Mouse (Mus musculus) lung, embryonic 14.5 days (tissue): ENCODE results near the gene Olfr589. TPM values are rescaled to one million over a fixed set of nuclear protein-coding genes. Genes with fewer than 3 reads are reported as not detected.
"Not testable (repeated sequence)": the region's sequence is repeated elsewhere in the genome, so short reads cannot be mapped to it uniquely, and the experiment has no call there.

Source experiments
- ATAC-seq: fragments of 200-750 bp; cut with Nextera tagmentation; 2 replicates; pipeline ENCODE4 v1.8.0; 2017; ENCODE audit warnings: mild to moderate bottlenecking, moderate TSS enrichment, moderate library complexity; ENCODE audit not compliant: insufficient read depth
- DNase-seq: peaks from one replicate; pipeline ENCODE4 v3.0.0-alpha.2; 2015
- H3K27ac ChIP-seq: fragments of 300-500 bp; sonication (generic); 2 replicates; pipeline ENCODE4 v1.5.1; 2014; ENCODE audit warnings: low read depth, mild to moderate bottlenecking, moderate library complexity
- H3K27me3 ChIP-seq: fragments of 300-500 bp; sonication (generic); 2 replicates; pipeline ENCODE4 v1.6.1; 2014; ENCODE audit warnings: low read length, control low read depth; ENCODE audit not compliant: insufficient read depth
- H3K36me3 ChIP-seq: fragments of 300-500 bp; sonication (generic); 2 replicates; pipeline ENCODE4 v1.6.1; 2014; ENCODE audit warnings: control low read depth; ENCODE audit not compliant: insufficient read depth
- H3K4me1 ChIP-seq: fragments of 300-500 bp; sonication (generic); 2 replicates; pipeline ENCODE4 v1.6.1; 2014; ENCODE audit warnings: antibody characterized with exemption, control low read depth; ENCODE audit not compliant: insufficient read depth
- H3K4me2 ChIP-seq: fragments of 300-500 bp; sonication (generic); 2 replicates; pipeline ENCODE4 v1.6.1; 2014; ENCODE audit warnings: mild to moderate bottlenecking
- H3K4me3 ChIP-seq: fragments of 300-500 bp; sonication (generic); 2 replicates; pipeline ENCODE4 v1.5.1; 2014; ENCODE audit warnings: low read depth, low read length
- H3K9ac ChIP-seq: fragments of 300-500 bp; sonication (generic); 2 replicates; pipeline ENCODE4 v1.6.1; 2014
- H3K9me3 ChIP-seq: fragments of 300-500 bp; sonication (generic); 2 replicates; pipeline ENCODE4 v1.6.1; 2016; ENCODE audit warnings: low read depth, low read length, control low read depth
- CTCF ChIP-seq: IDR thresholded peaks from 2 replicates; pipeline ENCODE4 v1.5.1; 2016; ENCODE audit warnings: antibody characterized with exemption, low read depth
- WGBS: fragments of 180-500 bp; shearing (Covaris S2); extraction: QIAGEN DNeasy Blood & Tissue Kit; methylation state at CpG from one replicate; pipeline ENCODE4 v1.1.7; 2014; 5-methylcytosine and 5-hydroxymethylcytosine counted together
- polyA plus RNA-seq: library from polyadenylated mRNA; unstranded; fragments of >200 nt; fragmentation: Nextera tagmentation; extraction: Ambion mirVana; gene quantifications from 2 replicates; pipeline ENCODE4 v1.2.1, GENCODE M21; 2014

Gene Olfr589
- not detected in 2 replicates for polyA plus RNA-seq

DNA sequence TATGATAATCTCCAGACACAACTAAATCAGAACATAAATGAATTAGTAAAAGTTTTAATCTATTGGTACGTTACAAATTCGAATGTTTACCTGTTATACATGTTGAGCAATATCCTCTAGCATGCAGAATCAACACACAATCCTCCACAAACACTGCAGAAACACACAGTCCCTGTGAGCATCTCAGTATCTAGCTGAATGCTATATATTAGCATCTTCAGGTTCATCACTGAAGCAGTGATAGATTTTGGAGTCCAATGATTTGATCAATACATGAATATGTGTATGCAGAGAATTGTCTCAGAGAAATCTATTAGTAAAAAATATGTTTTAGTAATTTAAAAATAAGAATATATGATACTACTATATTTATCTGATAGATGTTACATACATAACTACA, at the start of gene Olfr589:
Olfr589 (minus strand) TSS at position 101 of the 400 bp plus-strand sequence.
- no peak within 1 kb of the TSS for H3K9ac ChIP-seq
- H3K4me1 ChIP-seq: no peaks in the 10 kb centered on the region
- ATAC-seq: no peak

DNA sequence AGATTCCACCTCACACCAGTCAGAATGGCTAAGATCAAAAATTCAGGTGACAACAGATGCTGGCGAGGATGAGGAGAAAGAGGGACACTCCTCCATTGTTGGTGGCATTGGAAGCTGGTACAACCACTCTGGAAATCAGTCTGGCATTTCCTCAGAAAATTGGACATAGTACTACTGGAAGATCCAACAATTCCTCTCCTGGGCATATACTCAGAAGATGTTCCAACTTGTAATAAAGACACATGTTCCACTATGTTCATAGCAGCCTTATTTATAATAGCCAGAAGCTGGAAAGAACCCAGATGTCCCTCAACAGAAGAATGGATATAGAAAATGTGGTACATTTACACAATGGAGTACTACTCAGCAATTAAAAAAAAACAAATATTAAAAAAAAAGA, 28.3 kb upstream of the Olfr589 start, which contains the start of gene Olfr592:
Olfr592 (plus strand) TSS at position 301 of the 400 bp plus-strand sequence.
- ATAC-seq, H3K9me3 ChIP-seq, H3K27ac ChIP-seq, H3K36me3 ChIP-seq, H3K4me1 ChIP-seq, H3K27me3 ChIP-seq, H3K4me2 ChIP-seq, H3K9ac ChIP-seq, DNase-seq, H3K4me3 ChIP-seq: not testable (repeated sequence)
- 72% methylated on average over 1 of the region's 1 CpGs for WGBS

More for the DNA sequence above, at the start of gene Olfr589:
- Histone ChIP-seq H3K4me3 (no peak within 1 kb of the TSS), H3K27ac (no peak within 1 kb of the TSS), H3K36me3 (no peaks in the 10 kb centered on the region), H3K27me3 (no peaks in the 10 kb centered on the region), H3K9me3 (no peaks in the 10 kb centered on the region), H3K4me2 (no peak within 1 kb of the TSS)
- WGBS: 45% methylated on average over 2 of the region's 2 CpGs
- TF ChIP-seq CTCF: no peak
- DNase-seq: no peak

GRCm38 (mm10) chr7:103178240-103178639, 22.1 kb upstream of the Olfr589 start, which contains the start of gene Olfr591:
Gene Olfr591 (minus strand): TSS chr7:103178340.
- DNase-seq (no peak), ATAC-seq (no peak)
- no peak within 1 kb of the TSS for H3K4me3 ChIP-seq
- no peaks in the 10 kb centered on the region for H3K27me3 ChIP-seq
- H3K27ac ChIP-seq: no peak within 1 kb of the TSS
- no peak for TF ChIP-seq CTCF
- no peaks in the 10 kb centered on the region for H3K9me3 ChIP-seq
- no peaks in the 10 kb centered on the region for H3K36me3 ChIP-seq
- no peak within 1 kb of the TSS for H3K9ac ChIP-seq
- no peaks in the 10 kb centered on the region for H3K4me1 ChIP-seq
- WGBS: 68% methylated on average over 1 of the region's 1 CpGs
- H3K4me2 ChIP-seq: no peak within 1 kb of the TSS

GRCm38 (mm10) chr7:103169697-103170096, 13.5 kb upstream of the Olfr589 start:
- Histone ChIP-seq H3K9ac (no peak overlapping the region), H3K36me3 (no peaks in the 10 kb centered on the region), H3K4me2 (no peak overlapping the region), H3K4me3 (no peak overlapping the region), H3K9me3 (no peaks in the 10 kb centered on the region), H3K27ac (no peak overlapping the region), H3K4me1 (no peaks in the 10 kb centered on the region), H3K27me3 (no peaks in the 10 kb centered on the region)
- no peak for ATAC-seq
- TF ChIP-seq CTCF: no peak
- DNase-seq: no peak
- WGBS: 68% methylated on average over 5 of the region's 5 CpGs

DNA sequence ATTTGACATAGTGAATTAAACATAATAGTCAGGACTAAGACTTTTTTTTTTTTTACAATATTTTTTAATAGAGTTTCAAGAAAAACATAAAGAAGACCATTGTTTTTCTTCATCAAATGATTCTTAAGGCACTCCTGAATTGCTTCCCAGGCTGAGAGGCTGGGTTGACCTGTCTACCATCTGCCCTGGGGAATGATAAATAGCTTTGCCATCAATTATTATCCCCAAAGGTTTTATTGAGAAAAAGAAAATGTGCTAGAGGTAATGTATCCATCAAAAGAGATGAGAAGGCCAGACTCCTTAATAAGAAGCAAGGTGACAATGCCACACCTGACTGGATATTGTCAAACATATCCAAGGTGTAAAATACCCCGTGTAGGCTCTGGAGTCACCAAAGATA, 15.6 kb downstream of the Olfr589 start, which contains the start of gene Olfr588-ps1:
Olfr588-ps1 (plus strand) TSS at position 301 of the 400 bp plus-strand sequence.
- no peaks in the 10 kb centered on the region for H3K36me3 ChIP-seq
- no peaks in the 10 kb centered on the region for H3K9me3 ChIP-seq
- no peaks in the 10 kb centered on the region for H3K4me1 ChIP-seq
- H3K27ac ChIP-seq: no peak within 1 kb of the TSS
- WGBS: 88% methylated on average over 1 of the region's 1 CpGs
- no peak for DNase-seq
- no peak within 1 kb of the TSS for H3K4me3 ChIP-seq
- no peak for TF ChIP-seq CTCF
- no peak for ATAC-seq
- no peak within 1 kb of the TSS for H3K9ac ChIP-seq
- H3K4me2 ChIP-seq: no peak within 1 kb of the TSS
- no peaks in the 10 kb centered on the region for H3K27me3 ChIP-seq

GRCm38 (mm10) chr7:103125538-103125937, 30.6 kb downstream of the Olfr589 start, which contains the start of gene Olfr586:
Gene Olfr586 (minus strand): TSS chr7:103125638.
- DNase-seq (no peak), ATAC-seq (no peak)
- H3K9me3 ChIP-seq: no peaks in the 10 kb centered on the region
- H3K27ac ChIP-seq: no peak within 1 kb of the TSS
- H3K4me3 ChIP-seq: no peak within 1 kb of the TSS
- no peaks in the 10 kb centered on the region for H3K36me3 ChIP-seq
- WGBS: 91% methylated on average over 3 of the region's 3 CpGs
- TF ChIP-seq CTCF: no peak
- no peak within 1 kb of the TSS for H3K9ac ChIP-seq
- H3K27me3 ChIP-seq: no peaks in the 10 kb centered on the region
- no peak within 1 kb of the TSS for H3K4me2 ChIP-seq
- no peaks in the 10 kb centered on the region for H3K4me1 ChIP-seq

- TF ChIP-seq CTCF: peak; percentile 40
- Histone ChIP-seq H3K27ac (no peak overlapping the region), H3K4me2 (no peak overlapping the region), H3K9ac (no peak overlapping the region), H3K9me3 (no peaks in the 10 kb centered on the region), H3K4me1 (no peaks in the 10 kb centered on the region), H3K36me3 (no peaks in the 10 kb centered on the region), H3K4me3 (no peak overlapping the region), H3K27me3 (no peaks in the 10 kb centered on the region)
- DNase-seq: peak; percentile 30
- no peak for ATAC-seq
- WGBS: 46% methylated on average over 3 of the region's 3 CpGs
These were observed 36.8 kb downstream of the Olfr589 start for GRCm38 (mm10) chr7:103119406-103119805.

Other genes starting within 250 kb of the Olfr589 start
- gene Olfr571, start 238.8 kb downstream of the Olfr589 start, polyA plus RNA-seq: not detected in 2 replicates
- gene Olfr572, start 231.9 kb downstream of the Olfr589 start, polyA plus RNA-seq: not detected in 2 replicates
- gene Olfr573-ps1, start 213.8 kb downstream of the Olfr589 start, polyA plus RNA-seq: not detected in 2 replicates
- gene Olfr574, start 207.9 kb downstream of the Olfr589 start, polyA plus RNA-seq: not detected in 2 replicates
- not detected in 2 replicates for gene Olfr575, start 197.6 kb downstream of the Olfr589 start, polyA plus RNA-seq
- gene Olfr576, start 193.7 kb downstream of the Olfr589 start, polyA plus RNA-seq: not detected in 2 replicates
- gene Olfr577, start 180.4 kb downstream of the Olfr589 start, polyA plus RNA-seq: not detected in 2 replicates
- gene Olfr578, start 167.0 kb downstream of the Olfr589 start, polyA plus RNA-seq: not detected in 2 replicates
- not detected in 2 replicates for gene Olfr582, start 118.3 kb downstream of the Olfr589 start, polyA plus RNA-seq
- not detected in 2 replicates for gene Olfr583, start 105.1 kb downstream of the Olfr589 start, polyA plus RNA-seq
- gene Olfr584, start 74.5 kb downstream of the Olfr589 start, polyA plus RNA-seq: not detected in 2 replicates
- gene Olfr585, start 58.6 kb downstream of the Olfr589 start, polyA plus RNA-seq: not detected in 2 replicates
- gene Olfr586, start 30.7 kb downstream of the Olfr589 start, polyA plus RNA-seq: not detected in 2 replicates
- not detected in 2 replicates for gene Olfr588-ps1, start 15.5 kb downstream of the Olfr589 start, polyA plus RNA-seq
- gene Olfr591, start 22.0 kb upstream of the Olfr589 start, polyA plus RNA-seq: not detected in 2 replicates
- not detected in 2 replicates for gene Olfr592, start 28.4 kb upstream of the Olfr589 start, polyA plus RNA-seq
- gene Olfr593, start 55.5 kb upstream of the Olfr589 start, polyA plus RNA-seq: not detected in 2 replicates
- not detected in 2 replicates for gene Olfr594, start 60.6 kb upstream of the Olfr589 start, polyA plus RNA-seq
- not detected in 2 replicates for gene Usp17ld, start 96.1 kb upstream of the Olfr589 start, polyA plus RNA-seq
- not detected in 2 replicates for gene Olfr596, start 149.3 kb upstream of the Olfr589 start, polyA plus RNA-seq
- not detected in 2 replicates for gene Olfr597, start 160.0 kb upstream of the Olfr589 start, polyA plus RNA-seq
- gene Olfr598, start 167.2 kb upstream of the Olfr589 start, polyA plus RNA-seq: not detected in 2 replicates
- gene Olfr599, start 179.6 kb upstream of the Olfr589 start, polyA plus RNA-seq: not detected in 2 replicates
- gene Olfr600, start 193.3 kb upstream of the Olfr589 start, polyA plus RNA-seq: not detected in 2 replicates
- gene Olfr601, start 206.3 kb upstream of the Olfr589 start, polyA plus RNA-seq: not detected in 2 replicates
- not detected in 2 replicates for gene Olfr603, start 229.8 kb upstream of the Olfr589 start, polyA plus RNA-seq